In the genomic region with DNA sequence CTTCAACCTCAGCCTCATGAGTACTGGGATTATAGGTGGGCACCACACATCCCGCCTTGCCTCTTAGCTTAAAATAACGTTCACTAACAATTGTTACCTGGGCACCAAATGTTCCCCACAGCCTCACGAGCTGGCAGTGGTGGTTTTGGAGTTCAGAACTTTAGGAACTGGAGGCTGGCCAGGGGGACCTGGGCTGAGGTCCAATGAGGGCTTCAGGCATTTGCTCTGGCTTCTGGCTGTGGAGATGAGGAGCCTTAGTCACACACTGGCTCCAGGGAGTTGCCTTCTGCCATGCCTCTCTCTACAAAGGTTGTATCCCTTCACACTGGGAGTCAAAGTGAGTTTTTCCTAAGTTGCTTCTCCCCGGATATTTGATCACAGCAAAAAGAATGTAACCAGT, we compare ENCODE assay signal across 13 mouse cellular contexts. TPM values are rescaled to one million over a fixed set of nuclear protein-coding genes. Genes with fewer than 3 reads are reported as not detected.
DNase-seq lines count a peak whose midpoint lies in the region; ATAC-seq and TF ChIP-seq lines count a peak whose summit lies in the region.
"Had no signal": no experiment of that assay in that cellular context is flagged by ENCODE, and none has a peak within 500 bp of the region (broad histone marks: within the 10 kb centered on the region; RNA-seq: fewer than 3 reads in every experiment).

No protein-coding gene starts in this region.

- no peak overlapping the region for H3K4me3 ChIP-seq in embryonic fibroblast, embryonic 13.5 days (ENCODE audit: insufficient read depth, low read length)
- H3K4me3 ChIP-seq in liver, embryonic 14.5 days (ENCODE audit: insufficient read depth in 1 of 2, low read depth in 2 of 2, low read length in 2 of 2): no peak overlapping the region
- no peak overlapping the region for H3K4me3 ChIP-seq in forebrain, embryonic 16.5 days (replicated peaks; ENCODE audit: low read length)
- H3K4me3 ChIP-seq: myocyte had no signal

- H3K4me1 ChIP-seq in embryonic fibroblast, embryonic 13.5 days (ENCODE audit: control insufficient read depth, insufficient read depth, low read length): peaks cover 11% of the 10 kb centered on the region
- peaks cover 13 to 26% of the 10 kb centered on the region in 2 experiments for H3K4me1 ChIP-seq in liver, embryonic 14.5 days (replicated peaks; ENCODE audit: control insufficient read depth in 2 of 2, insufficient read depth in 2 of 2, low read length in 1 of 2)
- peaks cover 3% of the 10 kb centered on the region for H3K4me1 ChIP-seq in forebrain, embryonic 16.5 days (replicated peaks; ENCODE audit: control insufficient read depth, insufficient read depth, low read length)

- peak overlapping the region; percentile 45 for H3K4me2 ChIP-seq in liver, embryonic 14.5 days (ENCODE audit: low read depth)
- H3K4me2 ChIP-seq in forebrain, embryonic 16.5 days (ENCODE audit: low read length): no peak overlapping the region

- TF ChIP-seq EP300 in liver, embryonic 14.5 days (IDR thresholded peaks at IDR 0.05; ENCODE audit: low read depth): no peak

- WGBS in liver, embryonic 14.5 days (ENCODE audit: insufficient replicate concordance): 73% methylated on average over 4 of the region's 4 CpGs
- 69% methylated on average over 4 of the region's 4 CpGs for WGBS in forebrain, embryonic 16.5 days

- peak overlapping the region; percentile 76 for H3K27ac ChIP-seq in embryonic fibroblast, embryonic 13.5 days (ENCODE audit: insufficient read depth, low read length)
- no peak overlapping the region for H3K27ac ChIP-seq in liver, embryonic 14.5 days
- H3K27ac ChIP-seq in forebrain, embryonic 16.5 days (ENCODE audit: low read length): no peak overlapping the region

- no peak for TF ChIP-seq CTCF in embryonic fibroblast, embryonic 13.5 days (IDR thresholded peaks at IDR 0.05; ENCODE audit: borderline replicate concordance, insufficient read depth, low read length)
- no peak for TF ChIP-seq CTCF in liver, embryonic 14.5 days (IDR thresholded peaks at IDR 0.05; ENCODE audit: low read depth)

- peak; percentile 25 to 42 for DNase-seq in layer of hippocampus, postnatal 10 days (ENCODE audit: low spot score in 2 of 2)
- DNase-seq in layer of hippocampus, adult 9-10 months (ENCODE audit: low spot score): no peak
- peak; percentile 17 for DNase-seq in MN1 (ENCODE audit: low spot score)
- DNase-seq in liver, embryonic 14.5 days (ENCODE audit: low read depth in 3 of 3, low spot score in 3 of 3): no peak
- DNase-seq in frontal cortex, adult 2 months (ENCODE audit: extremely low spot score in 1 of 2, low spot score in 1 of 2): no peak
- DNase-seq: kidney, adult 9 months; right cerebral cortex, postnatal 14 days; thymus, postnatal 14 days had no signal

- H3K36me3 ChIP-seq in liver, embryonic 14.5 days (replicated peaks; ENCODE audit: control insufficient read depth, insufficient read depth, low read depth): peaks cover 3% of the 10 kb centered on the region
- peaks cover 10% of the 10 kb centered on the region for H3K36me3 ChIP-seq in forebrain, embryonic 16.5 days (ENCODE audit: control insufficient read depth, insufficient read depth)

- no peak for TF ChIP-seq POLR2A in embryonic fibroblast, embryonic 13.5 days (IDR thresholded peaks at IDR 0.05; ENCODE audit: low read depth, low read length)

- no peaks in the 10 kb centered on the region for H3K27me3 ChIP-seq in liver, embryonic 14.5 days (ENCODE audit: control insufficient read depth, insufficient read depth, low read length)
- H3K27me3 ChIP-seq in forebrain, embryonic 16.5 days (replicated peaks; ENCODE audit: control insufficient read depth, insufficient read depth, low read length): no peaks in the 10 kb centered on the region

- H3K9me3 ChIP-seq in liver, embryonic 14.5 days (ENCODE audit: control insufficient read depth, low read length): no peaks in the 10 kb centered on the region
- H3K9me3 ChIP-seq in forebrain, embryonic 16.5 days (ENCODE audit: control insufficient read depth, low read length): no peaks in the 10 kb centered on the region

- no peak for ATAC-seq in liver, embryonic 14.5 days (ENCODE audit: insufficient read depth)
- no peak for ATAC-seq in forebrain, embryonic 16.5 days

- H3K9ac ChIP-seq in liver, embryonic 14.5 days (replicated peaks): no peak overlapping the region
- no peak overlapping the region for H3K9ac ChIP-seq in forebrain, embryonic 16.5 days (replicated peaks; ENCODE audit: low read depth, low read length)

RNA-seq across cellular contexts. Expression of a gene that starts 4.6 kb away (rescaled TPM):
- total RNA-seq in layer of hippocampus, postnatal 10 days (2021): 10 to 100 TPM; 28.8 to 32.0 TPM
- polyA plus RNA-seq in embryonic fibroblast, embryonic 13.5 days (2011; ENCODE audit: insufficient read length, low read depth, missing spikeins): 20.4 and 25.8 TPM in 2 replicates
- 4.3 and 4.4 TPM in 2 replicates for polyA plus RNA-seq in liver, embryonic 14.5 days (2012; rRNA removed)
- polyA plus RNA-seq in liver, embryonic 14.5 days (2014; fragmentation: Nextera tagmentation; extraction: Ambion mirVana): 3.6 and 4.5 TPM in 2 replicates
- 39.1 and 41.2 TPM in 2 replicates for polyA plus RNA-seq in frontal cortex, adult 2 months (2012; rRNA removed)
- 8.7 and 10.8 TPM in 2 replicates for polyA plus RNA-seq in forebrain, embryonic 16.5 days (2015; fragmentation: Nextera tagmentation; extraction: Ambion mirVana)

RNA-seq across cellular contexts. Expression of a gene that starts 26.5 kb away (rescaled TPM):
- under 1 TPM in 1 of 2 experiments, not detected in 1; 0.40 TPM for total RNA-seq in layer of hippocampus, postnatal 10 days (2021)
- polyA plus RNA-seq in embryonic fibroblast, embryonic 13.5 days (2011; ENCODE audit: insufficient read length, low read depth, missing spikeins): not detected in 2 replicates
- polyA plus RNA-seq in liver, embryonic 14.5 days (2012; rRNA removed): 0.05 and 0.13 TPM in 2 replicates
- not detected in 2 replicates for polyA plus RNA-seq in liver, embryonic 14.5 days (2014; fragmentation: Nextera tagmentation; extraction: Ambion mirVana)
- polyA plus RNA-seq in frontal cortex, adult 2 months (2012; rRNA removed): 1.8 and 2.0 TPM in 2 replicates
- polyA plus RNA-seq in forebrain, embryonic 16.5 days (2015; fragmentation: Nextera tagmentation; extraction: Ambion mirVana): 0.11 and 0.35 TPM in 2 replicates
- total RNA-seq: common myeloid progenitor, adult 5-6 weeks had no signal

RNA-seq across cellular contexts. Expression of a gene that starts 27.7 kb away (rescaled TPM):
- 10 to 100 TPM; 23.7 to 25.9 TPM for total RNA-seq in layer of hippocampus, postnatal 10 days (2021)
- polyA plus RNA-seq in embryonic fibroblast, embryonic 13.5 days (2011; ENCODE audit: insufficient read length, low read depth, missing spikeins): 30.0 and 31.7 TPM in 2 replicates
- polyA plus RNA-seq in liver, embryonic 14.5 days (2012; rRNA removed): 8.1 and 9.5 TPM in 2 replicates
- 17.4 and 18.8 TPM in 2 replicates for polyA plus RNA-seq in liver, embryonic 14.5 days (2014; fragmentation: Nextera tagmentation; extraction: Ambion mirVana)
- 13.0 and 15.4 TPM in 2 replicates for polyA plus RNA-seq in frontal cortex, adult 2 months (2012; rRNA removed)
- polyA plus RNA-seq in forebrain, embryonic 16.5 days (2015; fragmentation: Nextera tagmentation; extraction: Ambion mirVana): 34.0 and 36.0 TPM in 2 replicates

RNA-seq across cellular contexts. Expression of a gene that starts 45.3 kb away (rescaled TPM):
- total RNA-seq in layer of hippocampus, postnatal 10 days (2021): not detected
- polyA plus RNA-seq in embryonic fibroblast, embryonic 13.5 days (2011; ENCODE audit: insufficient read length, low read depth, missing spikeins): 0.17 and 0.23 TPM in 2 replicates
- 0.06 TPM in 1 of 2 replicates, not detected in the other for polyA plus RNA-seq in liver, embryonic 14.5 days (2012; rRNA removed)
- polyA plus RNA-seq in liver, embryonic 14.5 days (2014; fragmentation: Nextera tagmentation; extraction: Ambion mirVana): 0.20 TPM in 1 of 2 replicates, not detected in the other
- polyA plus RNA-seq in frontal cortex, adult 2 months (2012; rRNA removed): 0.15 and 0.22 TPM in 2 replicates
- polyA plus RNA-seq in forebrain, embryonic 16.5 days (2015; fragmentation: Nextera tagmentation; extraction: Ambion mirVana): not detected in 2 replicates
- polyA plus RNA-seq: lung, embryonic 16.5 days had no signal

RNA-seq across cellular contexts. Expression of a gene that starts 49.1 kb away (rescaled TPM):
- total RNA-seq in layer of hippocampus, postnatal 10 days (2021): 1 to 10 TPM; 6.7 to 9.5 TPM
- not detected in 2 replicates for polyA plus RNA-seq in embryonic fibroblast, embryonic 13.5 days (2011; ENCODE audit: insufficient read length, low read depth, missing spikeins)
- polyA plus RNA-seq in liver, embryonic 14.5 days (2012; rRNA removed): 0.53 and 1.1 TPM in 2 replicates
- 1.7 and 2.1 TPM in 2 replicates for polyA plus RNA-seq in liver, embryonic 14.5 days (2014; fragmentation: Nextera tagmentation; extraction: Ambion mirVana)
- 17.5 and 18.0 TPM in 2 replicates for polyA plus RNA-seq in frontal cortex, adult 2 months (2012; rRNA removed)
- 3.5 and 5.4 TPM in 2 replicates for polyA plus RNA-seq in forebrain, embryonic 16.5 days (2015; fragmentation: Nextera tagmentation; extraction: Ambion mirVana)
- total RNA-seq: common myeloid progenitor, adult 5-6 weeks had no signal

Comparison
In these comparisons a context has a peak if more than half of its experiments do, and no peak if none do; other contexts are left out.
1. DNase-seq: peak in layer of hippocampus, postnatal 10 days (2 of 2) and MN1 (single experiment); none in layer of hippocampus, adult 9-10 months (single experiment), liver, embryonic 14.5 days (0 of 3) and frontal cortex, adult 2 months (0 of 2).